Mouse (Mus musculus) heart, postnatal 0 days (tissue): Measurements from ENCODE around the gene Arhgap27. TPM values are rescaled to one million over a fixed set of nuclear protein-coding genes. Genes with fewer than 3 reads are reported as not detected.

Experiments used
- ATAC-seq: fragments of 200-750 bp; cut with Nextera tagmentation; 2 replicates; pipeline ENCODE4 v1.8.0; 2017; ENCODE audit warnings: low read depth, moderate number of reproducible peaks, moderate library complexity; ENCODE audit not compliant: insufficient read depth
- DNase-seq: peaks from one replicate; pipeline ENCODE4 v3.0.0-alpha.2; 2016; ENCODE audit warnings: low spot score
- H3K27ac ChIP-seq: fragments of 300-500 bp; sonication (generic); 2 replicates; pipeline ENCODE4 v1.5.1; 2014; ENCODE audit warnings: low read depth, mild to moderate bottlenecking
- H3K27me3 ChIP-seq: fragments of 300-500 bp; sonication (generic); 2 replicates; pipeline ENCODE4 v1.6.1; 2014; ENCODE audit warnings: low read length, mixed read lengths; ENCODE audit not compliant: control insufficient read depth, insufficient read depth
- H3K36me3 ChIP-seq: fragments of 300-500 bp; sonication (generic); replicated peaks from 2 replicates; pipeline ENCODE4 v1.6.1; 2014; ENCODE audit warnings: low read length, mixed read lengths; ENCODE audit not compliant: control insufficient read depth, insufficient read depth
- H3K4me1 ChIP-seq: fragments of 300-500 bp; sonication (generic); 2 replicates; pipeline ENCODE4 v1.6.1; 2014; ENCODE audit warnings: antibody characterized with exemption; ENCODE audit not compliant: control insufficient read depth, insufficient read depth
- H3K4me2 ChIP-seq: fragments of 300-500 bp; sonication (generic); 2 replicates; pipeline ENCODE4 v1.6.1; 2014; ENCODE audit warnings: low read depth, mild to moderate bottlenecking, low read length, moderate library complexity
- H3K4me3 ChIP-seq: fragments of 300-500 bp; sonication (generic); 2 replicates; pipeline ENCODE4 v1.5.1; 2014; ENCODE audit warnings: low read depth, low read length
- H3K9ac ChIP-seq: fragments of 300-500 bp; sonication (generic); replicated peaks from 2 replicates; pipeline ENCODE4 v1.6.1; 2014; ENCODE audit warnings: low read depth, low read length, mixed read lengths
- H3K9me3 ChIP-seq: fragments of 300-500 bp; sonication (generic); replicated peaks from 2 replicates; pipeline ENCODE4 v1.6.1; 2016; ENCODE audit warnings: low read length; ENCODE audit not compliant: control insufficient read depth
- CTCF ChIP-seq: IDR thresholded peaks from 2 replicates; pipeline ENCODE4 v1.5.1; 2016; ENCODE audit warnings: antibody characterized with exemption, control low read depth, low read depth
- EP300 ChIP-seq: IDR thresholded peaks from 2 replicates; pipeline ENCODE4 v1.6.1; 2016; ENCODE audit warnings: antibody characterized with exemption, low read depth
- WGBS: fragments of 180-500 bp; shearing (Covaris S2); extraction: QIAGEN DNeasy Blood & Tissue Kit; methylation state at CpG from one replicate; pipeline ENCODE4 v1.1.7; 2014; 5-methylcytosine and 5-hydroxymethylcytosine counted together
- polyA plus RNA-seq: library from polyadenylated mRNA; unstranded; fragments of >200 nt; fragmentation: Nextera tagmentation; extraction: Ambion mirVana; gene quantifications from 2 replicates; pipeline ENCODE4 v1.2.1, GENCODE M21; 2015
- total RNA-seq: library from RNA; depleted of rRNA; stranded (reverse); fragments of >200 nt; gene quantifications from 2 replicates; pipeline ENCODE4 v1.2.3, GENCODE M21; 2014; ENCODE audit warnings: low replicate concordance

The Arhgap27 gene
- total and polyA plus RNA-seq, 2 experiments from 2014 or later, result 6.5 to 9.7 TPM

- no peaks in the 10 kb centered on the region; the same call in 1 of the 2 replicates for H3K4me1 ChIP-seq
- 37% methylated on average over 34 of the region's 34 CpGs for WGBS
- H3K27me3 ChIP-seq, result peaks cover 14% of the 10 kb centered on the region; the same call in 1 of the 2 replicates
- TF ChIP-seq EP300 (no peak), CTCF (no peak)
- ATAC-seq (no peak; the same call in 1 of the 2 replicates), DNase-seq (no peak)
- peak overlapping the region; percentile 56 for H3K4me2 ChIP-seq
- H3K9ac ChIP-seq, result no peak overlapping the region
- no peak overlapping the region for H3K27ac ChIP-seq
- H3K36me3 ChIP-seq, result no peaks in the 10 kb centered on the region
- no peaks in the 10 kb centered on the region for H3K9me3 ChIP-seq
- peak overlapping the region; percentile 15 for H3K4me3 ChIP-seq
Measured at GRCm38 (mm10) chr11:103332890-103333651, 30.4 kb downstream of the Arhgap27 start.

- Histone ChIP-seq H3K27ac (no peak overlapping the region), H3K9ac (no peak overlapping the region), H3K36me3 (no peaks in the 10 kb centered on the region), H3K27me3 (peaks cover 14% of the 10 kb centered on the region; the same call in 1 of the 2 replicates), H3K4me3 (no peak overlapping the region), H3K4me2 (peak overlapping the region; percentile 56), H3K9me3 (no peaks in the 10 kb centered on the region), H3K4me1 (no peaks in the 10 kb centered on the region; the same call in 1 of the 2 replicates)
- TF ChIP-seq CTCF, result peak; percentile 94
- TF ChIP-seq EP300, result no peak
- ATAC-seq (peak; percentile 67), DNase-seq (peak; percentile 88)
- 29% methylated on average over 18 of the region's 18 CpGs for WGBS
Measured at GRCm38 (mm10) chr11:103332186-103332889, 31.2 kb downstream of the Arhgap27 start.

GRCm38 (mm10) chr11:103331502-103332185 lies 31.8 kb downstream of the Arhgap27 start:
- Histone ChIP-seq H3K4me2 (no peak overlapping the region), H3K4me3 (no peak overlapping the region), H3K27ac (no peak overlapping the region), H3K9me3 (no peaks in the 10 kb centered on the region), H3K36me3 (no peaks in the 10 kb centered on the region), H3K27me3 (peaks cover 14% of the 10 kb centered on the region; the same call in 1 of the 2 replicates), H3K9ac (no peak overlapping the region), H3K4me1 (no peaks in the 10 kb centered on the region; the same call in 1 of the 2 replicates)
- TF ChIP-seq EP300, result no peak
- TF ChIP-seq CTCF, result no peak
- no peak for DNase-seq
- ATAC-seq, result no peak
- WGBS, result 90% methylated on average over 10 of the region's 10 CpGs

- H3K36me3 ChIP-seq, result no peaks in the 10 kb centered on the region
- TF ChIP-seq EP300, result no peak
- TF ChIP-seq CTCF, result no peak
- no peak overlapping the region for H3K4me3 ChIP-seq
- no peak overlapping the region for H3K4me2 ChIP-seq
- H3K9me3 ChIP-seq, result no peaks in the 10 kb centered on the region
- no peak overlapping the region for H3K27ac ChIP-seq
- H3K27me3 ChIP-seq, result peaks cover 14% of the 10 kb centered on the region; the same call in 1 of the 2 replicates
- no peaks in the 10 kb centered on the region; the same call in 1 of the 2 replicates for H3K4me1 ChIP-seq
- 70% methylated on average over 7 of the region's 7 CpGs for WGBS
- H3K9ac ChIP-seq, result no peak overlapping the region
- no peak for DNase-seq
- no peak for ATAC-seq
Measured at GRCm38 (mm10) chr11:103330651-103331319, 32.7 kb downstream of the Arhgap27 start.

GRCm38 (mm10) chr11:103326950-103327349 lies 36.5 kb downstream of the Arhgap27 start:
- Histone ChIP-seq H3K4me3 (no peak overlapping the region), H3K36me3 (no peaks in the 10 kb centered on the region), H3K4me1 (no peaks in the 10 kb centered on the region), H3K4me2 (no peak overlapping the region), H3K9me3 (no peaks in the 10 kb centered on the region), H3K9ac (no peak overlapping the region), H3K27me3 (peaks cover 8% of the 10 kb centered on the region), H3K27ac (no peak overlapping the region)
- TF ChIP-seq CTCF (peak; percentile 92), EP300 (no peak)
- DNase-seq, result peak; percentile 63
- ATAC-seq, result no peak
- 11% methylated on average over 5 of the region's 5 CpGs for WGBS
